ENCODE assay signal across 13 mouse cellular contexts in genomic region chr15:56045510-56046245, GRCm38 (mm10).
"Had no signal": no experiment of that assay in that cellular context is flagged by ENCODE, and none has a peak within 500 bp of the region (broad histone marks: within the 10 kb centered on the region; RNA-seq: fewer than 3 reads in every experiment).

No protein-coding gene starts in this region.

- H3K9ac ChIP-seq: limb, embryonic 12.5 days; limb, embryonic 15.5 days; liver, embryonic 14.5 days; liver, postnatal 0 days; lung, embryonic 14.5 days; midbrain, embryonic 13.5 days; stomach, embryonic 15.5 days had no signal

- DNase-seq: kidney, postnatal 25 days; layer of hippocampus, adult 9-11 months; liver, postnatal 0 days; lung, embryonic 14.5 days; thymus, postnatal 25 days had no signal

- H3K27me3 ChIP-seq: limb, embryonic 12.5 days; limb, embryonic 15.5 days; midbrain, embryonic 13.5 days; stomach, embryonic 15.5 days had no signal

- H3K27ac ChIP-seq: kidney, postnatal 0 days; layer of hippocampus, adult 2 months; limb, embryonic 12.5 days; limb, embryonic 15.5 days; liver, embryonic 14.5 days; macrophage; midbrain, embryonic 13.5 days; stomach, embryonic 15.5 days had no signal

- H3K9me3 ChIP-seq: limb, embryonic 12.5 days; limb, embryonic 15.5 days; midbrain, embryonic 13.5 days; stomach, embryonic 15.5 days had no signal

- H3K4me3 ChIP-seq: layer of hippocampus, adult 2 months had no signal

- H3K4me1 ChIP-seq: limb, embryonic 12.5 days; limb, embryonic 15.5 days; midbrain, embryonic 13.5 days; stomach, embryonic 15.5 days had no signal

- H3K36me3 ChIP-seq: limb, embryonic 12.5 days; limb, embryonic 15.5 days; midbrain, embryonic 13.5 days; stomach, embryonic 15.5 days had no signal
